Mouse (Mus musculus) left cerebral cortex, postnatal 36 days (tissue): ENCODE results near the gene Ranbp10. TPM values are rescaled to one million over a fixed set of nuclear protein-coding genes. Genes with fewer than 3 reads are reported as not detected.
"Not testable (repeated sequence)": the region's sequence is repeated elsewhere in the genome, so short reads cannot be mapped to it uniquely, and the experiment has no call there.

Source experiments
- DNase-seq, 2 experiments: peaks; one replicate each; pipeline ENCODE4 v3.0.0; 2021 to 2022; ENCODE audit warnings: low spot score in 2 of 2, mixed read lengths in 1 of 2
- intact Hi-C: fragments of 180-260 bp; cut with DNase I; formaldehyde crosslinking; loops from one replicate; pipeline ENCODE4 v1.15.1; 2025
- total RNA-seq, 2 experiments: library from RNA; stranded (reverse); gene quantifications; 2 replicates each; pipeline ENCODE4 v1.2.3; 2021

Ranbp10 gene
- total RNA-seq, 2 experiments from 2014 or later = 22.1 to 25.1 TPM

DNA sequence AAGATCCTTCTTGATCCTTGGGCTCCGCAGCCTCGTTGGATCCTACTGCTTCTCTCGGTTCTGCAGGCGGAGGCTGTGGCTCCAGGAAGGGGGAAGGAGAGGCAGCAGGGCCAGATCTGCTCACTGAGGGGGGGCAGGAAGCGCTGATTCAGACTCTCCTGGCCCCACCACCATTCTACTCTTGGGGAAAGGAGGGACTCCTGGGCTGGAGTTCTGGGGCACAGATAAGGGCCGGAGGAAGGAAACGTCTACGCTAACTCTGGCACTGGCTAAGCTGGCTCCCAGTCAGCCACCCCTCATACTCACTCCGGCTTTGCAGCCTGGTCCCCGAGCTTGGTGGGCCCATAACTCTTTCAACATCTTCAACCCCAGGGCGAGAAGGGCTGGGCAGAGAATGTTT is 19.5 kb upstream of the Ranbp10 start:
- DNase-seq = no peak
- intact Hi-C loops = no loop called here

DNA sequence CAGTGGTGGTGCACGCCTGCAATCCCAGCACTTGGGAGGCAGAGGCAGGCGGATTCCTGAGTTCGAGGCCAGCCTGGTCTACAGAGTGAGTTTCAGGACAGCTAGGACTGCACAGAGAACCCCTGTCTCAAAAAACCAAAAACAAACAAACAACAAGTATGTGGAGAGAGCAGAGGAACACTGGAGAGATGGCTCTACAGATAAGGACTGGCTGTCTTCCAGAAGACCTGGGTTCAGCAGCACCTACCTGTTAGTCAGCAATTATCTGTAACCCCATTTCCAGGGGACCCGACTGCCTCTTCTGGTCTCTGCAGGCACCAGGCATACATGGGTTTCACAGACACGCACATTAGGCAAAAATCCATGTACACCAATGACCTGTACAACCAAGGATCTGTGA is 12.1 kb upstream of the Ranbp10 start:
- DNase-seq = no peak
- intact Hi-C loops = loop anchor here (10.0 kb wide), 1 partner anchor 186 kb away; no protein-coding TSS in a partner anchor

DNA sequence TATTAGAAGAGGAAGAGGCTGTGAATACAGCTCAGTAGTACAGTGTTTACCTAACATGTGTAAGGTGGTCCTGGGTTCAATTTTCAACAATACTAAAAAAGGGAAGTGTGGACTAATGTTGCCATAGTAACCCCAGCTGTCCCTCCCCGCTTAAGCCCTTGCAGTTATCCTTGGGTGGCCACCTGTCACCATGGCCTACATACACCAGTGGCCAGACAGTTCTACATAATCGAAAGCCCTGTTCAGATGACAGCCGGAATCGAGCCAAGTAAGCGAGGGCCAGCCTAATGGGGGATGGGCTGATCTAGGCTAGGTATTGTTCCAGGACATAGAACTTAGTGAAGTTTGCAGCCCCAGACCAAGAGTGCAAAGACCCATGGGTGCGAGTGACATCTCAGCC is 9.8 kb upstream of the Ranbp10 start:
- no peak for DNase-seq
- intact Hi-C loops = loop anchor here (10.0 kb wide), 1 partner anchor 188 kb away; no protein-coding TSS in a partner anchor

DNA sequence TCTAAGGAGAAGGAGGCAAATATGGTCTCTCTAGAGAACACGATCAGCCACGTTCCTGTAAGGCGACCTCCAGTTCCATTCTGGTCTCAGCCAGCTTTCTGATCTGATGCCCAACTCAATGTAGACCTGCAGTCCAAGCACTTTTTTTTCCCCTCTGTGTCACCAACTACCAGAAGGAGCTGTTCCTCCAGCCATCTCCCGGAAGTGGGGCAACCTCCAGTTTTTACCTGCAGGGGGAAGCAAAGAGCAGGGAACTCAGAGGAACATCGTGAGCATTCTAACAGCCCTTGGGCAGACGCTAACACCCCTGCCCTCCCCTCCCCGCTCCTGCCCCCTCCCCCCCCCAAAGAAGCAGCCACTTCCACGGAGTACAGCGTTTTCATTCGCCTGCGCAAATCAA is 8.2 kb upstream of the Ranbp10 start:
- intact Hi-C loops = loop anchor here (10.0 kb wide), 1 partner anchor 189 kb away; no protein-coding TSS in a partner anchor

DNA sequence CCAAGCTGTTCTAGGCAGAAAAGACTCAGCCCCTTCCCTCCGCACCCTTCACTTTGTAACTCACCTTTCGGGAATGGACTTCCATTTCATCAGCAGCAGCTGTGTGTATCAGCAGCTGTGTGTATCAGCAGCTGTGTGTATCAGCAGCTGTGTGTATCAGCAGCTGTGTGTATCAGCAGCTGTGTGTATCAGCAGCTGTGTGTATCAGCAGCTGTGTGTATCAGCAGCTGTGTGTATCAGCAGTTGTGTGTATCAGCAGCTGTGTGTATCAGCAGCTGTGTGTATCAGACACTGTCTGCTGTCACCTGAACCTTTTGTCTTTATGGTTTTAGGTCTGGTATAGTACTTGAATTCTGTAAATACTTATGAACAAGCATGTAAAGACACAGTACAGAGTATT is 6.6 kb upstream of the Ranbp10 start:
- not testable (repeated sequence) for DNase-seq
- intact Hi-C loops = loop anchor here (10.0 kb wide), 1 partner anchor 191 kb away; no protein-coding TSS in a partner anchor

More for the DNA sequence above, 8.2 kb upstream of the Ranbp10 start:
- peak; percentile 45 to 63 for DNase-seq

DNA sequence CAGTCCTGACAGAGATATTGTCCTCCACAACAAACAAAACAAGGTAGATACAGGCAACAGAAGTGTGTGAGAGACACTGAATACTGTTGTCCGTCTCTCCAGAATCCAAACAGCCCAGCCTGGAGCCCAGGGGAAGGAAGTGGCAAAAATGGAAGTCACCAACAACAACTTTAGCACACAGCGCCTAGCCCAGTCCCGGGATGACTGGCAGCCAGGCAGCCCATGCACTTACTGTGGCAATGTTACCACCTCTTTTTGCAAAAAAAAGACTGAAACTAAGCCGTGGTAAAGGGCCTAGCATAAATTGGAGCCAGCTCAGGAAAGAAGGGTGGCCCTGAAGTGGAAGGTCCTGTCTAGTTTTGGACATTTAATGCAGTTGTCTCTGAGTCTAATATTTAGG is 771 bp downstream of the Ranbp10 start:
- intact Hi-C loops = loop anchor here (10.0 kb wide), 1 partner anchor 112 kb away; no protein-coding TSS in a partner anchor
- DNase-seq = no peak

DNA sequence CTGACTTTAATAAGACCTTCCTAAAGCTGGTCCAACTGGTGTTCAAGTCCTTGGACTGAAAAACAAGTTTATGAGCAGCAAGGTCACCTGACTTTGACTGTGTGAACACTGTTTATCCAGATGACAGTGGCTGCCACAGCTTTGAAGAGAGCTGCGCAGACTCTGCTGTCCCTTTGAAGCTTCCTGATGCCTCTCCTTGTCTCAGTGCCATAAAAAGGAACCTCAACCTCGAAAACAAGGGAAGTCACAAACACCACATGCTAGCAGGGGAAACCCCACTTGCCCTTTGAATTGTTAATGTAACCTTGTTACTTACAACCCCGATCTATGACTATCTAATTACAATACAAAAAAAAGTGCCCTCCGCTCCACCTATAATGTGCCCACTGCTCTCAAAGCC is 1.6 kb downstream of the Ranbp10 start:
- intact Hi-C loops = loop anchor here (10.0 kb wide), 1 partner anchor 111 kb away; no protein-coding TSS in a partner anchor
- DNase-seq = no peak

DNA sequence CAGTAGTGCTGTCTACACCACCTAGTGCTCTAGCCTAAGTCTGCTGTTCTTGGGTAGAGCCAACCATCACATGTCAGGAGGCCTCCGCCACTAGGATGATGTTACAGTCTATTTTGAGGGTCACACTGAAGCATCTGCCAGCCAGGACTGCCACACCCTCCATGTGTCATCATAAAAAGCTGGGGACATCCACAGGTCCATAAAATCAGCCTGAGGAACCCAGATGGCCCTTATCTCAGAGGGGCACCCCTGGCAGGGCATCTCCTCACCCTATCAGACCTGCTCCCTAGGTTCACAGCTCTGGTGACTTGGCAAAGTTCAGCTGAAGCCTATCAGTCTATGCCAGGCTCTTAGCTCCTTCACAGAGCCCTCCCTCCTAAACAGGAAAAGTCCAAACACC is 6.2 kb downstream of the Ranbp10 start:
- intact Hi-C loops = loop anchor here (10.0 kb wide), 1 partner anchor 106 kb away; no protein-coding TSS in a partner anchor
- DNase-seq = no peak

DNA sequence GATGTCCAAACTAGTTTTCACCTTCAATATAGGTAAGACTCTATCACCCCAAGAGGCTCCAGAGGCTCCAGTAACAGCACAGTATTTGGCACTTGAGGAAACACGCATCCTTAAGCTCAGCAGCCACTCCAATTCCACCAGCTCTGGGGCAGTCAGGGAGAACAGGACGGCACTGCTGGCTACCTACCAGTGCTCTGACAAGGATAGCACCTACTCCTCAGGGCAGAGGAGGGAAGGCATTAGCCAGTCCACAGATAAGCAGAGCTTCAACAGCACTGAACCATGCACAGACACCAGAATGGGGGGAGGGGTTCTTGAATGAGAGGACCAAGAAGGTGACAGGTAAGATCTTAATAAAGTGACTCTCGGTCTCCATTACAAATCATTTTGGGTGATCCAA is 7.5 kb downstream of the Ranbp10 start:
- intact Hi-C loops = loop anchor here (10.0 kb wide), 1 partner anchor 105 kb away; no protein-coding TSS in a partner anchor
- no peak for DNase-seq

DNA sequence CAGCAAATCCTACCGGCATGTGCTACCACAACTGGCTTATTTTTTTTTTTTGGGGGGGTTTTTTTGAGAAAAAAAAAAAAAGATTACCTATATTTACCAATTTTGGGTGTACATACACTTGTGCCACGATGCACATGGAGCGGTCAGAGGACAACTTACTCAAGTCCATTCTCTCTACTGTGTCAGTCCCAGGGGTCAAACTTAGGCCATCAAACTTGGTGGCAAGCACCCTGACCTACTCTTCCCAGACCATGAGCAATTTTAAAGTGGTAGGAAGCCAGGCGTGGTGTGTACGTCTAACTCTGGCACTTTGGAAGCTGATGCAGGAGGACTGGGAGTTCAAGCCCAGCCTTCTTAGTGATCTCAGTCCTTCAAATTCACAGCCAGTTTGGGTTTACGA is 13.9 kb downstream of the Ranbp10 start:
- intact Hi-C loops = no loop called here

DNA sequence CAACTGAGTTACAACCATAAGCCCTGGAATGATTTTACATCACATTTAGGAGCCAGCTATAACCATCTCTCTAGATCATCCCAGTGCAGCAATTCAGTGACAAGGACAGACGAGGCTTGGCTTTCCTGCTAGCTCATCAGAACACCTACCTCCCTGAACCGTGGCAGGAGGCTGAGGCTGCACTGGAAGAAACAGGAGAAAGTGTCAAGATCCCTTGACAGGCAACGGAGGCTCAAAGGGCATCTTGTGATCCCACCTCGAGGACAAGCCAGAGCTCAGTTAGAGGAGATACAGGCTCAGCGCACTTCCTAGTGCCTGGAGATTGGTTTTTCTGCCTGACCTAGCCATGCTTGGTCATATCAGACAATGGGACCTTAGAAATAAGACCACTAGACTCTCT is 14.6 kb downstream of the Ranbp10 start:
- intact Hi-C loops = no loop called here
- no peak for DNase-seq

More for the DNA sequence above, 13.9 kb downstream of the Ranbp10 start:
- DNase-seq = no peak

DNA sequence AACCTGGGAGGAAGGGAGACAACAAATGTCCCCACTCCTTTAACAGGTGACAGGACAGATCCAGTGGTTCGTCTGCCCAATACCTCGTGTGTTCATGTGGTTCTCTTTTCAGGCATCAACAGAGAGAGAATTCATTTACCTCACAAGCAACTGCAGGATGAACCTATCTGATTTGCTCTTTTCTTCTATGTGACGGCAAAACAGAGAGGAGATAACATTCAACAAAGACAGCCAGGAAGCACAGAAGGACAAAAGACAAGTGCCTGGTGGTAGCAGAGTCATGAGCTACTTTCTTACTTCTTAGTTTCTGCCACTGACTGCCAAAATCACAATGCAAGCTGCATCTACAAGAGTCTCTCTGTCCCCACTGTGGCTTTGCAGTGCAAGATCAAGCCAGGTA is 15.6 kb downstream of the Ranbp10 start:
- intact Hi-C loops = no loop called here

DNA sequence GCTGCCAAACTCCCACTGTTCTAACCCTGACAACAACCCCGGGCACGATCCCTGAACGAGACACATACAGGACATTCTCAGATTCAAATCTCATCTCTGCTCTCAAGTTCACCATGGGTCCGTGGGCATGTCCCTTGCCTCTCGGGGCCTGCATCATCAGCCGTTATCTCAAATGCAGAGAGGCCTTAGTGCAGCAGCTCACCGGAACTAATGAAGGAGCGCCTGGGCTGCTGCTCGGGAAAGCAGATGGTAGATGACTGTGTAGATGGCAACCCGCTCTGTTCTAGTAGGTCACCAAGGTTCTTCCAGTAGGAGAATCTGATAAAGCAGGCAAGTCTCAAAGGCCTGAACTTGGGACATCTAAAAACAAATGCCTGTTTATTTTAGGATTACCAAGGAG is 16.1 kb downstream of the Ranbp10 start:
- intact Hi-C loops = no loop called here

More for the DNA sequence above, 15.6 kb downstream of the Ranbp10 start:
- no peak for DNase-seq

DNA sequence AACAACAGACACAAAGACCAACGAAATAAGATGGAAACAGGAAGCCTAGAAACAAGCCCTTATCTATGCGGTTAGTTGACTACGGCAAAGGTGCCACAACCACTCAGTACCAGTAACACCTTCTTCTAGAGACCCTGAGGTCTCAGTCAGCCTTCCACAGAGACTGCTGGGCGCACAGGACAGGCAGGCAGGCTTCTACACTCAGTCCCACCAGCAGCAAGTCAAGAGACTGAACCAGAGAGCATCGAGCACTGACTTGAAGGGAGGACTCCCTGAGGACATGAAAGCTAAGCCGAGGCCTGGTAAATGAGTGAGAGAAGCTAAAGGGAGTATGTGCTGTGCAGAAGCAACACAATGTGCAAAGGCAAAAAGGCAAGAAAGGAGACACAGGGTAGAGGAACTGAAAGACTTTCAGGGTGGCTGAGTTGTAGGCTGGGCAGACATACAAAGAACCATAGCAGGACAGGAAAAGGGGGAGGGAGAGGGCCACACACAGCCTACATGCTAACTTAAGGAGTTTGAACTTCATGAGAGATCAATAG is 16.8 kb downstream of the Ranbp10 start:
- DNase-seq = no peak
- intact Hi-C loops = no loop called here

More for the DNA sequence above, 16.1 kb downstream of the Ranbp10 start:
- no peak for DNase-seq

DNA sequence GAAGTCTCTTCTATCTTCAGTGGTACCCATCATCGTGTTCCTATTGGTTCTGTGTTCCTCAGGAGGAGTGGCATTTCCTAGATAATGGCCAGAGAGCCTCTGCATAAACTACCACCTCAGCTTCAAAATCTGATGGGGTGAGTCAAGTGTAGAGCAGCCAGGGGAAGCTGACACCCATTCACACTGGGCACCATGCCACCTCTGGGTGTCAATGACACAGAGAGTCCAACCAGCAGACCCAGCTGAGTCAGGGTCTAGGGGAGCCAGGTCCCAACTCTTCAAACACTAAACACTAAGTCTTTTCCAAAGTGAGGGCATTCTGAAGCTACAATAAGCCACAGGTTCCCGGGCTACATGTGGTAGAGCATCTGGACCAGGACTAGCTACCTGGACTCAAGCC is 18.7 kb downstream of the Ranbp10 start:
- no peak for DNase-seq
- intact Hi-C loops = no loop called here

DNA sequence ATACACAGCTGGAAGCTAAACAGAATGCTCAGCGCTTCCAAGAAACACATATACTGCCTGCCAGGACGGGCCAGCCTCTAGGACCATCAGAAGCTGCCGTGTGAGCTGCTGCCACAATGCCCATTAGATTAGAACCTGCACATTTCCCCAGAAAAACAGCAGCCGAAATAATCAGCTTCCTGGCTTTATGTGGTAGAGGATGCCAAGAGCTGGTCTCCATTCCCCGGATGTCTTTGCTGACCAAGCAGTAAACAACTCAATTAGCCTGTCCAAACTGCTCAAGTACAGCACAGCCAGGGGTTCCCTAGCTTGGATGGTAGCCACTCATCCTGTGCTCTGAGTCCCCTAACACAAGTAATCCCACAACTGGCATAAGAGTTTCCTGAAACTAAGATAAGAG is 19.4 kb downstream of the Ranbp10 start:
- no peak for DNase-seq
- intact Hi-C loops = no loop called here

DNA sequence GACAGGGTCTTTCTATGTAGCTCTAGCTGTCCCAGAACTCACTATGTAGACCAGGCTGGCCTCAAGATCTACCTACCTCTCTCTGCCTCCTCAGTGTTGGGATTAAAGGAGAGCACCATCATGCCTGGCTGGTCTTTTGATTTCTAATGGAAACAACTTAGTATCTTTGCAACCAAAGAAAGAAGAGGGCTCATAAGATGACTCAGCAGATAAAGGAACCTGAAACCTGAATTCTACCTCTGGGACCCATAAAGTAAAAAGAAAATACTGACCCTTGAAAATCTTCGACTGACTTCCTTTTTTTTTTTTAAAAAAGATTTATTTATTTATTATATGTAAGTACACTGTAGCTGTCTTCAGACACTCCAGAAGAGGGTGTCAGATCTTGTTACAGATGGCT is 21.2 kb downstream of the Ranbp10 start:
- intact Hi-C loops = no loop called here
- no peak for DNase-seq

DNA sequence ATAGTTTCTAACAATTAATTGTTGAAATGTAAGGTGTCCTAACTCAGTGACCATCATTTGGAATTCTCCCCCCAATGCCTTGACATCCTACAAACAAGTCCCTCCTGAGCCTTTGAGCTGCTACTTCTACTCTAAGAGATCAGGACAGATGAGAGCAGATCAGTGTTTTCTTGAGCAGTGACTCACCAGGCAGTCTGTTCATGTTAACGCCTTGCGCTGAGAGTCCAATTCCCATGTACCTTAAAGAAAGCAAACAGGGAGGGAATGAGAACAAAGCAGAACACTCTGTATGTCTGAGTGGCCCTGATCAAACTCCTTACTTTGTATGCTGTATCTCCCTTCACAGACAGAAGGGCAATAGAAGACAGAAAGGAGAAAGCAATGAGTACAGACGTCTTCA is 21.8 kb downstream of the Ranbp10 start:
- no peak for DNase-seq
- intact Hi-C loops = no loop called here

DNA sequence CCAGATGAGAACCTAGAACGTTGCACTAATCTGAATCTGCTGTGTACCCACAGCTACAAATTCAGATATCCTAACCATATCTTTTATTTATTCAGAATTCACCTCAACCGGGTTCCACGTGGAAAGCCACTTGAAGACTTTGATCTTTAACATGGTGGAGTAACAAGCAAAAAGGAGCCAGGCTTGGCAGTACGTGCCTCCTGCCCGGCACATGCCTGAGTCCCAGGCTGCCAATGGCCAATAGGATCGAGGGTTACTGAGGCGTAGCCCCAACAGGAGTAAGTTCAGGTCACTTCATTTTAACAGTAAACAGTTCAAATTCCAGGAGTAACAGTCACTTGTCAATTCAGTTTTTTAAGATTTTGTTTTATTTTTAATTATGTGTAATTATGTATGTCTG is 22.4 kb downstream of the Ranbp10 start:
- no peak for DNase-seq

DNA sequence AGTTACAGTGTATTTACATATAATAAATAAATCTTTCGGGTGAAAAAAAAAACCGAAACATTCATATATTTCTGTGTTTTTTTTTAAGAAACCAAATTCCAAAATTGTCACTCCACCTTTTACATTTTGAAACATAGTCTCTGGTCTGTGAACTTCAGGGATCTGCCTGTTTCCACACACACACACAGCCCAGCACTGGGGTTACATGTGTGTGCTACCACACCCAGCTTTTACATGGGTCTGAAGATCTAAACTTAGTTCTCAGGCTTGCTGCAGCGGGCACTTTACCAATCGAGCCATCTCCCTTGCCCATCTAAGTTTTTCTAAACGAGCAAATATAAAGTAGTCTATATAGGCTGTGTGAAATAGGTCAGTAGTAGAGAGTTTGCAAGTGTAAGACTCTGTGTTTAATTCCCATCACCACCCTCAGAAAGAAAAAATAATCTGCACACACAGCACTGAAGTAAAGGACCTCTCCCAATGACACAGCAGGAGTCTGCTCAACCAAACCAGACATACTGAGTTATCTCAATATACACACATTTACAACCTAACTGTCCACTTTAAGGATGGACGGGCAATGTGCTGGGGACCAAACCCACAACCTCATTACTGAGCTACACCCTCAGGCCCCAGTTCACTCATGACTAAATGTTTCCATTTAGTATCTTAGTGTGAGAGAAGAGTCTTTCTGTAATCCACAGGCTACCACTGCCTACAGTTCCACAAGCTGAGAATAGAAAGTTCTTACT is 25.8 kb downstream of the Ranbp10 start:
- DNase-seq = no peak
- intact Hi-C loops = no loop called here

More for the DNA sequence above, 22.4 kb downstream of the Ranbp10 start:
- intact Hi-C loops = no loop called here
